Mouse (Mus musculus): Measurements from ENCODE around the gene Prkar1a. TPM values are rescaled to one million over a fixed set of nuclear protein-coding genes. Genes with fewer than 3 reads are reported as not detected.

The Prkar1a gene
- polyA plus RNA-seq, 1 experiment, result 64.2 TPM

DNA sequence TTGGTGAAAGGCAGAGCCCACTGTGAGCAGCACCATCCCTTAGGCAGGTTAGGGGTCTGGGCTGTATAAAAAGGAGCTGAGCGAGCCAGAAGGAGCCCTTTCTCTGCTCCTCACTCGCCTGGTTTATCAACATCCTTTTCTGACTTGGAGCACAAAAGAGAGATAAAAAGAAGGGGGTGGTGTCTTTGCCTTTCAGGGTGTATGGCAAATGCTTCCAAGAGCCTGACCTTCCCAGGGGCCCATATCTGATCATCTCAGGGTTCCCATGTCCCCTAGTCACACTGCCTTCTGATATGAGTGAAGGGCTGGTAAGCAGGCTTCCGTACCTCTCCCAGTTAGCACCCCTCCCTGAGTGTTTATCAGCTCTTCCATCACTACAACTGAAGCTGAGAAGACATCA is 21.1 kb upstream of the Prkar1a start:
- TF ChIP-seq CTCF (IDR thresholded peaks at IDR 0.05; ENCODE audit: control insufficient read depth, insufficient read depth, low read length) (no peak), POLR2A (IDR thresholded peaks at IDR 0.05; ENCODE audit: borderline replicate concordance, control insufficient read depth, low read depth, low read length) (no peak)
- Histone ChIP-seq H3K27ac (ENCODE audit: control insufficient read depth, insufficient read depth, low read depth, low read length, poor library complexity) (no peak overlapping the region), H3K4me1 (ENCODE audit: control insufficient read depth, insufficient read depth, low read length) (no peaks in the 10 kb centered on the region), H3K4me3 (replicated peaks; ENCODE audit: control insufficient read depth, low read depth, low read length) (no peak overlapping the region)
- WGBS, result 64% methylated on average over 3 of the region's 3 CpGs

DNA sequence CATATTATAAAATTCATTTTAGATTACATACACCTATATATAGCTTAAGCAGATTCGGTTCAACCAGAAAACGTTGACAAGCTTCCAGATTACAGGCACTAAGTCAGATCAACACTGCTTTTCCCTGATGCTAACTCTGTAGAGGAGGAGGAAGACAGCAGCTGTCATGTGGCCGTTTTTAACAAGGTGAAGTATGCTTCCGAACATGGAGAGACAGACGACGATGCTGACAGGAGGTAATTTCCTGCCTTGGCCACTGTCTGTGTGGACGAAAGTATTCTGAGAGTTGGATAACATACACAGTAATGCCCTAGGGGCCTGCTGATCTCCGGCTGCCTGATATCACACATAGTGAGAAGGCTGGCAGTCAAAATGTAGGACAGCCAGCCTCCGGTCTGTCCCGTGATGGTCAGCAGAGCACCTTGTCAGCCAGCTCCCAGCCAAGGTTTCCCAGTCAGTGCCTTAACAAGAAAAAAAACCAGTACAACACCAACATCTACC is 20.1 kb upstream of the Prkar1a start:
- 80% methylated on average over 10 of the region's 10 CpGs for WGBS
- TF ChIP-seq POLR2A (IDR thresholded peaks at IDR 0.05; ENCODE audit: borderline replicate concordance, control insufficient read depth, low read depth, low read length), result no peak
- Histone ChIP-seq H3K27ac (ENCODE audit: control insufficient read depth, insufficient read depth, low read depth, low read length, poor library complexity) (no peak overlapping the region), H3K4me3 (replicated peaks; ENCODE audit: control insufficient read depth, low read depth, low read length) (no peak overlapping the region), H3K4me1 (ENCODE audit: control insufficient read depth, insufficient read depth, low read length) (no peaks in the 10 kb centered on the region)

DNA sequence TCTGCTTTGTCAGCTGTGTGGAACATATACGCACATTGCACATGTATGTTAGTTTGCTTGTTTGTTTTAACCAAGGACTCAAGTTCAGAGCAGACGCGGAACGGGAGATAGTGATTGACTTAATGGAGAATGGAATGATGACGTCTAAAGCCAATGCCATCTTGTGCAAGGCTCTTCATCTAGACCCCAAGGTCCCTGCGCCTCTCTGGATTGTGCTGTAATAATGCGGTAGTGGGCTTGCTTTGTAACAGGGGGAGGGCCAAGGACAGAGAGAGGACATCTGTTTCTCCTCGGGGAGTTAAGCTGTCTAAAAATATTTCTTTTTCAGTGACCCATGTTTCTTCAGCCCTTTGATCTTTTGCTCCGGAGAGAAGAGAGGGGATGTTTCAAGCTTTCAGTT is 14.3 kb upstream of the Prkar1a start:
- Histone ChIP-seq H3K4me3 (replicated peaks; ENCODE audit: control insufficient read depth, low read depth, low read length) (no peak overlapping the region), H3K27ac (ENCODE audit: control insufficient read depth, insufficient read depth, low read depth, low read length, poor library complexity) (no peak overlapping the region), H3K4me1 (ENCODE audit: control insufficient read depth, insufficient read depth, low read length) (no peaks in the 10 kb centered on the region; the same call in 1 of the 2 replicates)
- 84% methylated on average over 9 of the region's 9 CpGs for WGBS
- TF ChIP-seq POLR2A (IDR thresholded peaks at IDR 0.05; ENCODE audit: borderline replicate concordance, control insufficient read depth, low read depth, low read length) (no peak), CTCF (IDR thresholded peaks at IDR 0.05; ENCODE audit: control insufficient read depth, insufficient read depth, low read length) (no peak)

DNA sequence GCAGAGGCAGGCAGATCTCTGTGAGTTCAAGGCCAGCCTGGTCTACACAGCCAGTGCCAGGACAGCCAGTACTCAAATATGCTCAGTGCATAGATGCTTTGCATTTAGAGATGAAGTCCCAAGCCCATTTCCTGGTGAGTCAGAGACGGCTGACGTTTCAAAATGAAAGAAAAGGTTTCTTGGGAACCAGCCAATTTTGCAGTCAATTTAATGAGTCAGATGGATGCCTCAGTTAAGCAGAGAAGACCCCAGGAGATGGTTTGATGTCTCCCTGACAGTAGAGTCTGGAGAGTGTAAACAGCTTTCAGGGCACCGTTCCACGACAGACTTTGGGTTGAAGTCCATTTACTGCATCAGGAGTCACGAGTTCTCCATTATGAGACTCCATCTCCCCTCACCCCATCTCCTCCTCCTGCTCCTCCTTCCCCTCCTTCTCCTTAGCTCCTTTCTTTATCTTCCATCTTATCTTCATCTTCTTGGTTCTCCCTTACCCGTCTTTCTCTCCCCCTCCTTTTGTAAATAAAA is 13.3 kb upstream of the Prkar1a start:
- TF ChIP-seq POLR2A (IDR thresholded peaks at IDR 0.05; ENCODE audit: borderline replicate concordance, control insufficient read depth, low read depth, low read length), result no peak
- no peak for TF ChIP-seq CTCF (IDR thresholded peaks at IDR 0.05; ENCODE audit: control insufficient read depth, insufficient read depth, low read length)
- H3K27ac ChIP-seq (ENCODE audit: control insufficient read depth, insufficient read depth, low read depth, low read length, poor library complexity), result no peak overlapping the region
- H3K4me3 ChIP-seq (replicated peaks; ENCODE audit: control insufficient read depth, low read depth, low read length), result no peak overlapping the region
- WGBS, result 58% methylated on average over 6 of the region's 6 CpGs
- no peaks in the 10 kb centered on the region; the same call in 1 of the 2 replicates for H3K4me1 ChIP-seq (ENCODE audit: control insufficient read depth, insufficient read depth, low read length)

DNA sequence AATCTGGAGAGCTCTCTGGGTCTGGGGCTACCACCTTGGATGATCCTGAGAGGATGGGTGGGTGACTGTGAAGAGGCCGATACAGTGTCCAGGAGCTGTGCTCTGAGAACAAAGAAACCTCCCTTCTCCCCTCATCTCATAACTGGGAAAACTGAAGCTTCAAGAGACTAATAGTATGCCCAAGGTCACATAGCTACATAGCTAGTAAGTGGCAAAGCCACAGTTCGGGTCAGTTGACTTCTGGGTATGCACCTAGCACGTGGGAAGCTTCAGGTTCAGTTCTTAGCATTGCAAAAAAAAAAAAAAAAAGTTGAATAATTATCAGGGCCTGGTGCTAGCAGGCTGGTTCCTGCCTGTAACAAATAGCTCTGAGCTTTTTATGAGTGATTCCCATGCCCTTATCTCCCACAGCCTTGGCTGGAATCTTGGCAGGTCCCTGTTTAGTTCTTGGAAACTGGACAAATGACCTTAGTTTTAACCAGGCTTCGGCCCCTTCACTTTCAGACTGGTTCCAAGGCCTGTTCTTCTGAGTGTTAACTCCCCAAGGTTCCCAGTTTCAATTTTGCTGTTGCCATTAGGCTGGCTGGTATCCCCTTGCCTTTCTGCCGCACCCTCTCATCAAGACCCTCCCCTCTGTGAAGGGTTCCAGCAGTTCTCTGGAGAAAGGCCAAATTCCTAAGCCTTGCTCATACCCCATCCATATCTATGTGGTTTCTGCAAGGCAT is 7.5 kb upstream of the Prkar1a start:
- WGBS, result 78% methylated on average over 5 of the region's 5 CpGs
- no peaks in the 10 kb centered on the region for H3K4me1 ChIP-seq (ENCODE audit: control insufficient read depth, insufficient read depth, low read length)
- no peak overlapping the region for H3K4me3 ChIP-seq (replicated peaks; ENCODE audit: control insufficient read depth, low read depth, low read length)
- TF ChIP-seq CTCF (IDR thresholded peaks at IDR 0.05; ENCODE audit: control insufficient read depth, insufficient read depth, low read length), result no peak
- TF ChIP-seq POLR2A (IDR thresholded peaks at IDR 0.05; ENCODE audit: borderline replicate concordance, control insufficient read depth, low read depth, low read length), result no peak
- no peak overlapping the region for H3K27ac ChIP-seq (ENCODE audit: control insufficient read depth, insufficient read depth, low read depth, low read length, poor library complexity)

DNA sequence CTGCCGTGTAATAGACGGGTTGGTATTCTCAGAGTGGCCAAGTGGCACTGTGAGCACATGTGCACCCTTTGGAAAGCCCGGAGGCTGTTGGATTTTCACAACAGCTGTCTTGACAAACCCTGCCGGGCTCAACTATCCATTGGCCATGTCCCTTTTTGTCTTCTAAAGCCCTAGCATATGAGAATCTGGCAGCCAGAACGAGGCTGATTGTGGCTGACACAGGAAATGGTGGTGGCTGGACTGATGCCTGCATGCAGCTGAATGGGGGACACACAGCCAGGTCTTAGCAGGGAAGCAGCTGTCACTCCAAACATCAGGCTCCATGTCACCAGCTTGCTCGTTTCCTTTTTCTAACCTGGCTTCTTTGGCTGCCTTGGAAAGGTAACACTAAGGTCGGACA is 695 bp upstream of the Prkar1a start:
- H3K27ac ChIP-seq (ENCODE audit: control insufficient read depth, insufficient read depth, low read depth, low read length, poor library complexity), result no peak overlapping the region
- TF ChIP-seq POLR2A (IDR thresholded peaks at IDR 0.05; ENCODE audit: borderline replicate concordance, control insufficient read depth, low read depth, low read length) (no peak), CTCF (IDR thresholded peaks at IDR 0.05; ENCODE audit: control insufficient read depth, insufficient read depth, low read length) (no peak)
- 3% methylated on average over 7 of the region's 7 CpGs for WGBS
- H3K4me1 ChIP-seq (ENCODE audit: control insufficient read depth, insufficient read depth, low read length), result peaks cover 5% of the 10 kb centered on the region
- H3K4me3 ChIP-seq (replicated peaks; ENCODE audit: control insufficient read depth, low read depth, low read length), result no peak overlapping the region

DNA sequence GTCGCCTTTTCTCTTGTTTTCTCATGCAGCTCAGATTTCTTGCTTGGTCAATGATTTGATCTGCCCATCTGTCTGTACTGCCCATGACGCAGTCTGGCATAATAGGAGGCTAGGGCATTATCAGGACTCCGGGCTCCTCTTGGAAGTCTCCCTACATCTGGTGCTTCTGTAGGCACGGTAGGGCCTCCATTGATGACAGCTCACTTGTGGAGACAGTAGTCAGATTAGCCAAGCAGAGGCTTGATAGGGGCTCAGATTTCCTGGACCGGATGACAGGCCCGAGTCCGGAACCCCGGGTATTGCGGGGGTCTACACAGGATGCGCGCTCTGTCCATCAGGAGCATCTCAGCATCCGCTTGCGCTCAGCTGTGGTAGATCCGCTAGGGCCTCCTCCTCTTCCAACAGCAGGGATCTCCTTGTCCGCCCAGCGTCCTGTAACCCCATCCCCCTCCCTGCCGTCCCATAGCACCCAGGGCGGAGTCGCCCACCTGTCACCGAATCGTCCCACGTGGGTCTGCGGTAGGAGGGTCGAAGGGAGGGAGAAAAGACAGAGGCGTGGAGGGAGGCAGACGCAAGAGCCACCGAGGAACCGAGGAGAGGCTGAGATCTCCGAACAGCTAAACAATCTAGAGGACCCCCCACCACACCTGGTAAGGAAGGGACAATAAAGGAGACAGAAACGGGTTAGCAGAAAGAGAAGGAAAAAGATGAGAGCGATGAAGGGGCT is 933 bp downstream of the Prkar1a start:
- Histone ChIP-seq H3K4me1 (ENCODE audit: control insufficient read depth, insufficient read depth, low read length) (peaks cover 5% of the 10 kb centered on the region), H3K4me3 (replicated peaks; ENCODE audit: control insufficient read depth, low read depth, low read length) (peak overlapping the region; percentile 97), H3K27ac (ENCODE audit: control insufficient read depth, insufficient read depth, low read depth, low read length, poor library complexity) (peak overlapping the region; percentile 12; the same call in 1 of the 2 replicates)
- WGBS, result 1% methylated on average over 31 of the region's 31 CpGs
- no peak for TF ChIP-seq CTCF (IDR thresholded peaks at IDR 0.05; ENCODE audit: control insufficient read depth, insufficient read depth, low read length)
- no peak for TF ChIP-seq POLR2A (IDR thresholded peaks at IDR 0.05; ENCODE audit: borderline replicate concordance, control insufficient read depth, low read depth, low read length)

DNA sequence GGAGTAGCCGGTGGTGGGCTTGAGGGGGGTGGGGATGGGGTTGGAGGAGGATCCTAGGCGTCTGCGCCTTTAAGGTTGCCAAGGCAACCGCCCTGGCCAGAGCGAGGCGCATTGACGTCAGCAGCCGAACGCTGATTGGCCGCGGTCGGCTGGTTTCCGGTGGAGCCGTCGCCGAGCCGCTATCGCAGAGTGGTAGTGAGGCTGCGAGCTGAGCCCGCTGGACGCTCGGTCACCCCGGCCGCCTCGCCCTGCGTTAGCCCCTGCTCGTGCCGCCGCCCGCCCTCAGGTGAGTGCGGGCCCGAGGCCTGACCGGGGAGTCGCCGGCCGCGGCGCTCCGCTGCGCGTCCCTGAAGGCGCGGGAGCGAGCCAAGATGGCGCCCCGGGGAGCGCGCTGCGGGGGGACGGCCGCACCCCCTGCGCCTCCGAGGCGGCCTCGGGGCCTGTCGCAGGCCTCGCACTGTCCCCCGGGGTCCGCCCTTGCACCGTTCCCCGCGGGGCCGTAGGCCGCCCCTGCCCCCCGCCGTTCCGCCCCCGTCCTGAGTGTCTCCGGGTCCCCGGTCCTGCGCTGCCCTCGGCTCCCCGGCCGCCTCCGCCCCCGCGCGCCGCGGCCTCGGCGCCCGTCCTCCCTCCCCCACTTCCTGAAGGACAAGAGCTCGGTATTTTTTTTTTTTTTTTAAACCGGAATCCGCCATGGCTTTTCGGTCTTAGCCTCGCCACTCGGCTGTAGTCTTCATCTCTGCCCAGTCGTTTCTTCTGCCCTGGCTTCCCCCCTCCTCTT is 1.8 kb downstream of the Prkar1a start:
- WGBS, result under 1% methylated on average over 88 of the region's 90 CpGs
- Histone ChIP-seq H3K27ac (ENCODE audit: control insufficient read depth, insufficient read depth, low read depth, low read length, poor library complexity) (peak overlapping the region; percentile 99), H3K4me1 (ENCODE audit: control insufficient read depth, insufficient read depth, low read length) (peaks cover 5% of the 10 kb centered on the region), H3K4me3 (replicated peaks; ENCODE audit: control insufficient read depth, low read depth, low read length) (peak overlapping the region; percentile 97)
- TF ChIP-seq CTCF (IDR thresholded peaks at IDR 0.05; ENCODE audit: control insufficient read depth, insufficient read depth, low read length) (no peak), POLR2A (IDR thresholded peaks at IDR 0.05; ENCODE audit: borderline replicate concordance, control insufficient read depth, low read depth, low read length) (peak; percentile 93)

Measured in bone marrow, adult 2 months (tissue).